Mouse (Mus musculus) 3134 (cell line): ENCODE results near the gene Has3.

ENCODE experiments used
- DNase-seq: peaks from one replicate; pipeline ENCODE4 v3.0.0-alpha.2; 2011; ENCODE audit warnings: low spot score; ENCODE audit not compliant: insufficient read length; ENCODE audit errors: extremely low read depth

The Has3 gene

GRCm38 (mm10) chr8:106929155-106929913 is 59.3 kb downstream of the Has3 start:
- peak; percentile 39 for DNase-seq

GRCm38 (mm10) chr8:106929921-106930320 is 59.9 kb downstream of the Has3 start:
- DNase-seq, result no peak

GRCm38 (mm10) chr8:106932376-106933065 is 62.5 kb downstream of the Has3 start:
- DNase-seq, result no peak

- no peak for DNase-seq
Observed at GRCm38 (mm10) chr8:106933506-106934143, 63.6 kb downstream of the Has3 start.
